Mouse (Mus musculus): ENCODE measurements around the gene Gpr156. TPM values are rescaled to one million over a fixed set of nuclear protein-coding genes. Genes with fewer than 3 reads are reported as not detected.

Gpr156 gene
- polyA plus RNA-seq (2011; ENCODE audit: insufficient read depth, insufficient read length, low replicate concordance, missing spikeins), result not detected in 2 replicates

GRCm38 (mm10) chr16:37916138-37916817 lies at the start of gene Gpr156:
TSS of gene Gpr156 (plus strand) at chr16:37916496.
- WGBS, result 5% methylated on average over 53 of the region's 53 CpGs
- H3K27ac ChIP-seq (ENCODE audit: control insufficient read depth, insufficient read depth, low read depth, low read length, poor library complexity), result no peak within 1 kb of the TSS
- TF ChIP-seq POLR2A (IDR thresholded peaks at IDR 0.05; ENCODE audit: borderline replicate concordance, control insufficient read depth, low read depth, low read length) (no peak), CTCF (IDR thresholded peaks at IDR 0.05; ENCODE audit: control insufficient read depth, insufficient read depth, low read length) (no peak)

DNA sequence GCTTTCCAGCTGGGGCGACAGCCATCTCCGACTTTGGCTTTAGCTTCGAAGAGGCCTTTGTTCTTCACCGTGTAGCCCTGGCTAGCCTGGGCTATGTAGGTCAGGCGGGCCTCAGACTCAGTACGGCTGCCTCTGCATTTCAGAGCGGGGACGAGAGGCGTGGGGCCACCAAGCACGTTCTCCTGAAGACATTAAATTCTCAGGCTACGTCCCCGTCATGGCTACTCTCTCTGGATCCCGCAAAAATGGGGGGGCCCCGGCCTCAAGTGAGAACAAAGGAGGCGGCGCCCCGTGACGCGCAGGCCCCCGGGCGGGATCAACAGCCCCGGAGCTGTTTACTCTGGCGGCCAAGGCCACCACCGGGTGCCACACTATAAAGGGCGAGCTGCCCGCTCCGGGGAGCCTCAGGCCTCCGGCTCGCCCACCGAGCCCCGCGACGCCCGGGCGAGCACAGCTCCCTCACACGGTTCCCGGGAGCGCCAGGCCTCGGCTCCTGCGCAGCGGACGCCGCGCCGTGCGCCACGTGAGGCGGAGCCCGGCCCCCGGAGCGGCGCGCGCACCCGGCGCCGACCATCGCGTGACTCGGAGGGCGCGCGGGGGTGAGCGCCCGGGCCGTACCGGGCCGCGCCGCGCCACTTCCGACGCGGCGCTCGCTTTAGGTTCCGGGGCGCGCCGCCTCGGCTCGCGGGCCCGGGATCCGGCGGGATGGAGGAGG lies 48.3 kb upstream of the Gpr156 start, which contains the start of gene Lrrc58:
TSS of gene Lrrc58 (plus strand) at position 599 of the 715 bp plus-strand sequence.
- peak within 1 kb of the TSS; percentile 97 for H3K4me3 ChIP-seq (replicated peaks; ENCODE audit: control insufficient read depth, low read depth, low read length)
- TF ChIP-seq CTCF (IDR thresholded peaks at IDR 0.05; ENCODE audit: control insufficient read depth, insufficient read depth, low read length), result no peak
- peak; percentile 52; the same call in 1 of the 2 replicates for TF ChIP-seq POLR2A (IDR thresholded peaks at IDR 0.05; ENCODE audit: borderline replicate concordance, control insufficient read depth, low read depth, low read length)
- peak within 1 kb of the TSS; percentile 98 for H3K27ac ChIP-seq (ENCODE audit: control insufficient read depth, insufficient read depth, low read depth, low read length, poor library complexity)
- 3% methylated on average over 86 of the region's 86 CpGs for WGBS
- H3K4me1 ChIP-seq (ENCODE audit: control insufficient read depth, insufficient read depth, low read length), result peaks cover 2% of the 10 kb centered on the region; the same call in 1 of the 2 replicates

More at GRCm38 (mm10) chr16:37916138-37916817, at the start of gene Gpr156:
- no peak within 1 kb of the TSS for H3K4me3 ChIP-seq (replicated peaks; ENCODE audit: control insufficient read depth, low read depth, low read length)
- no peaks in the 10 kb centered on the region for H3K4me1 ChIP-seq (ENCODE audit: control insufficient read depth, insufficient read depth, low read length)

DNA sequence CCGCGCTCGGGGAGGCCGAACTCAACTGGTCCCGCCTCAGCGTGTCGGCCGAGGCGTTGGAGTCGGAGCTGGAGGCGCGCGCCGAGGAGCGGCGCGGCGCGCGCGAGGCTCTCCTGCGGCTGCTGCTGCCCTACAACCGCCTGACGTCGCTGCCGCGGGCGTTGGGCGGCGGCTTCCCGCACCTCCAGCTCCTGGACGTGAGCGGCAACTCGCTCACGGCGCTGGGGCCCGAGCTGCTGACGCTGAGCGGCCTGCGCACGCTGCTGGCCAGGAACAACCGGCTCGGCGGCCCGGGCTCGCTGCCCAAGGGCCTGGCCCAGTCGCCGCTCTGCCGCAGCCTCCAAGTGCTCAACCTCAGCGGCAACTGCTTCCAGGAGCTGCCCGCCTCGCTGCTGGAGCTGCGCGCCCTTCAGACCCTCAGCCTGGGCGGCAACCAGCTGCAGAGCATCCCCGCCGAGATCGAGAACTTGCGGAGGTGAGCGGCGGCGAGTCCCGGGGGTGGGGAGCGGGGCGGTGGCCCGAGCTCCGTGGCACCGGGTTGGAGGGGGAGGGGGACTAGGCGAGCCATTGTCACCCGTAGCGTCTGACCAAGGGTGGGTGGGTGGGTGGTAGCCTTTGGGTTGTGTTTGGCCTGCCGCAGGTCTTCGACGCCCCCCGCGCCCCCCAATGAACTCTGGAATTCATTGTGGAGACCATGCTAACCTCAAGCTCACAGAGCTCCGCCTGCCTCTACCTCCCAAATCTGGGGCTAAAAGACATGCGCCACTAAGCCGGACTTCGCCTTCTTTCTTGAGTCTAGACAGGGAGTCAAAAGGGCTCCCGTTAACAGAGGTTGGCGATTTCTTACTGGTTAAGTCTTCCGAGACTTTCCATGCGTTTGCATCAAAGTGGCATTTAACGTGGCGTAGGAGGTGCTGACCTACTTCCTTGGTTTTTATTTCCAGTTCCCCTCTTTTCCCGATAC lies 47.5 kb upstream of the Gpr156 start:
- TF ChIP-seq CTCF (IDR thresholded peaks at IDR 0.05; ENCODE audit: control insufficient read depth, insufficient read depth, low read length) (no peak), POLR2A (IDR thresholded peaks at IDR 0.05; ENCODE audit: borderline replicate concordance, control insufficient read depth, low read depth, low read length) (0 out of 2 replicates have a peak, but pooled peaks have one; percentile 19)
- WGBS, result under 1% methylated on average over 86 of the region's 87 CpGs

DNA sequence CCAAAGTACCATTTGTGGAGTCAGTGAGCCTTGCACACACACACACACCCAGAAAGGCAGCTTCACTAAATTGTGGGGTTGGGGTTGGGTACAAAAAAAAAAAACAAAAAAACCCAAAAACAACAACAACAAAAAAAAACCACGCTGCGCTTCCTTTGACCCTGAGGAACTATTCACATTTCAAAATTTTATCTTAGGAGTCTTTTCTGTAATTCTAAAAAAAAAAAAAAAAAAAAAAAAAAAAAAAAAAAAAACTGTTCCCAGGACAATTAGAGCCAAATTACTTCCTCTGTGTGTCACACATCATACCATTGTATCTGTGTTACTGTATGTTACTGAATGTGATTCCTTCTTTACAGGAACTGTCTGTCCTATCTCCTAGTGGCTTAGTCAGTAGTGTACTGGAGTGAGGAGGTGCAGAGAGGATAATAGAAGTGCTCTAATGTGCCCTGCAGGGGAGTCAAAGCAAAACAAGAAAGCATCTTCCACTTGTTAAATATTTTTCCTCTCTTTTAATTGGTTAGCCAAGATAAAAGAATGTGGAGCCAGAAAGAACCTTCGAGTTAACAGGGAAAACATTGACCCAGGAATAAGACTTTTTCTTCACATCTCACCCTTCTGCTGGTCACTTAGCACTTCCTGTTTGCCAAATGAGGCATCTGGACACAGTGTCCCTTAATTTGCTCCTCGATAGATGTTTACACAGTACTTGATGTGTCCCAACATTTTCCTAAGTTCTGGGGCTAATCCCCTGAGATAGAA lies 46.6 kb upstream of the Gpr156 start:
- peaks cover 2% of the 10 kb centered on the region; the same call in 1 of the 2 replicates for H3K4me1 ChIP-seq (ENCODE audit: control insufficient read depth, insufficient read depth, low read length)
- WGBS, result 12% methylated on average over 4 of the region's 4 CpGs
- TF ChIP-seq CTCF (IDR thresholded peaks at IDR 0.05; ENCODE audit: control insufficient read depth, insufficient read depth, low read length) (no peak), POLR2A (IDR thresholded peaks at IDR 0.05; ENCODE audit: borderline replicate concordance, control insufficient read depth, low read depth, low read length) (no peak)
- no peak overlapping the region for H3K27ac ChIP-seq (ENCODE audit: control insufficient read depth, insufficient read depth, low read depth, low read length, poor library complexity)
- peak overlapping the region; percentile 97 for H3K4me3 ChIP-seq (replicated peaks; ENCODE audit: control insufficient read depth, low read depth, low read length)

More for the DNA sequence above, 47.5 kb upstream of the Gpr156 start:
- Histone ChIP-seq H3K4me3 (replicated peaks; ENCODE audit: control insufficient read depth, low read depth, low read length) (peak overlapping the region; percentile 97), H3K4me1 (ENCODE audit: control insufficient read depth, insufficient read depth, low read length) (peaks cover 2% of the 10 kb centered on the region; the same call in 1 of the 2 replicates), H3K27ac (ENCODE audit: control insufficient read depth, insufficient read depth, low read depth, low read length, poor library complexity) (peak overlapping the region; percentile 98)

DNA sequence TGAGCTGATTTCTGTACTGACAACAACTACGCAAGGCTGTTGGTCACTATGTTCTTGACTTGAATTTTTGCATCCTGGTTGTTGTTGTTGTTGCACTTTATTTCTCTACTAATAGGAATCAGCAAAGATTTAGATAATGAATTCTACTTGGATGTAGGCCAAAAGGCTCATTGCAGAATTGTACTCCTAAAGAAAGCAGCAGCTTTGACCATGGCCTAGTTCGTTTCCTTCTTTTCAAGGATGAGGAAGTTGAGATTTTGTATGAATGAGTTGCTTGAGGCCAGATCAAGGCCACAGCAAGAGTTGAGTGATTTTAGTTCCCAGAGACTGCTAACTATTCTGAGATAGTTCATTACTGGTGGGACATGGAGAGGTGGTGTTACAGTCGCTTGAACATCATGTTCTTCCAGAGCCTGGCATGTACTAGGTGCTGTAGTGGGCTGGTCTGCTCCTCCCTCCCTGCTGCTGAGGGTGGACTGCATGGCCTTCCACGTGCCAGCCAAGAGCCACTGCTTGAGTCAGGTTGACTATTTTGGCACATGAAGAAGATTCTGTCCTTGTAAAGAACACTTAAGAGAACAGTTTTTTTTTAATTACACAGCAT lies 45.1 kb upstream of the Gpr156 start:
- Histone ChIP-seq H3K4me1 (ENCODE audit: control insufficient read depth, insufficient read depth, low read length) (peaks cover 4% of the 10 kb centered on the region), H3K27ac (ENCODE audit: control insufficient read depth, insufficient read depth, low read depth, low read length, poor library complexity) (no peak overlapping the region), H3K4me3 (replicated peaks; ENCODE audit: control insufficient read depth, low read depth, low read length) (no peak overlapping the region)
- 44% methylated on average over 4 of the region's 4 CpGs for WGBS
- TF ChIP-seq POLR2A (IDR thresholded peaks at IDR 0.05; ENCODE audit: borderline replicate concordance, control insufficient read depth, low read depth, low read length) (no peak), CTCF (IDR thresholded peaks at IDR 0.05; ENCODE audit: control insufficient read depth, insufficient read depth, low read length) (no peak)

DNA sequence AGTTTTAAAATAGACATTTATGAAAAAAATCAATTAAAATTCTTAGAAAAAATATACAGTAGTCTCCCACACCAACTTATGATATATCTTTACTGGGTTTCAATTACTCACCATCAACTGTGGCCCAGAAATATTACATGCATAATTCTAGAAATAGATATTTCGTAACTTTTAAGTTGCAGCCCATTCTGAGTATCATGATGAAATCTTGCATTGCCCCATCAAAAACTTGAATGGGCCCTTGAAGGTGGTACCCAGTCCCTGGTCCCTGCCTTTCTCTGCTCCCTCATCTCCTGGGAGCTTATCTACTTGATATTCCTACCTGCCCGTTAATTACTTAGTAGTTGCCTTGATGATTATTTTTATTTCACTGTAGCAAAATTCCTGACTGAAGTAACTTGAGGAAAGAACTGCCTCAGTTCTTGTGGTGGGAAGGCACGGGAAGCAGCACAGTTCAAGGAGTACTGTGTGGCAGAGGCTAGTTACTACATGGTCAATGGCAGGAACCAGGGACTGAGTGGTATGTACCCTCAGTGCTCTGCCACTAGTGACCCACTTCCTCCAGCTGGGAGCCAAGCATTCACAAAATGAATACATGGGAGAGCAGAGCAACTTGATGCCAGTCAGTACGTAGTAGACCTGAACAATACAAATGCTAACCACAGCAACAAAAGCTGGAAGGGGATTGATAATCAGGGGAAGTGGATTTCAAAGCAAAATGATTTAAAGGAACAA lies 41.6 kb upstream of the Gpr156 start:
- WGBS, result 53% methylated on average over 4 of the region's 4 CpGs
- Histone ChIP-seq H3K4me3 (replicated peaks; ENCODE audit: control insufficient read depth, low read depth, low read length) (no peak overlapping the region), H3K4me1 (ENCODE audit: control insufficient read depth, insufficient read depth, low read length) (peaks cover 4% of the 10 kb centered on the region), H3K27ac (ENCODE audit: control insufficient read depth, insufficient read depth, low read depth, low read length, poor library complexity) (no peak overlapping the region)
- TF ChIP-seq POLR2A (IDR thresholded peaks at IDR 0.05; ENCODE audit: borderline replicate concordance, control insufficient read depth, low read depth, low read length) (no peak), CTCF (IDR thresholded peaks at IDR 0.05; ENCODE audit: control insufficient read depth, insufficient read depth, low read length) (no peak)

All from bone marrow, adult 2 months (tissue).